Mouse (Mus musculus) ES-Bruce4 (cell line): Measurements from ENCODE around the gene Polr2h. TPM values are rescaled to one million over a fixed set of nuclear protein-coding genes. Genes with fewer than 3 reads are reported as not detected.

Experiments used
- H3K27ac ChIP-seq: 2 replicates; pipeline ENCODE4 v1.5.1; 2012; ENCODE audit warnings: low read length, inconsistent platforms; ENCODE audit not compliant: insufficient read depth
- H3K27me3 ChIP-seq: 2 replicates; pipeline ENCODE4 v1.6.1; 2012; ENCODE audit warnings: mild to moderate bottlenecking, low read length, inconsistent platforms; ENCODE audit not compliant: control insufficient read depth, poor library complexity, insufficient read depth, severe bottlenecking
- H3K36me3 ChIP-seq: 2 replicates; pipeline ENCODE4 v1.6.1; 2012; ENCODE audit warnings: inconsistent platforms, mild to moderate bottlenecking, low read length, moderate library complexity; ENCODE audit not compliant: control insufficient read depth, poor library complexity, insufficient read depth, severe bottlenecking
- H3K4me1 ChIP-seq: one replicate; pipeline ENCODE4 v1.8.1; 2011; ENCODE audit warnings: low read length; ENCODE audit not compliant: control insufficient read depth, insufficient read depth
- H3K4me3 ChIP-seq: 2 replicates; pipeline ENCODE4 v1.5.1; 2011; ENCODE audit warnings: low read depth, mild to moderate bottlenecking, low read length
- H3K9ac ChIP-seq: 2 replicates; pipeline ENCODE4 v1.6.1; 2012; ENCODE audit warnings: low read depth, mild to moderate bottlenecking, inconsistent platforms; ENCODE audit not compliant: poor library complexity, severe bottlenecking
- H3K9me3 ChIP-seq: replicated peaks from 2 replicates; pipeline ENCODE4 v1.6.1; 2012; ENCODE audit warnings: mild to moderate bottlenecking, low read length, inconsistent platforms; ENCODE audit not compliant: control insufficient read depth, poor library complexity, insufficient read depth, severe bottlenecking
- CTCF ChIP-seq: IDR thresholded peaks from one replicate; pipeline ENCODE4 v1.8.1; 2011; ENCODE audit warnings: low read depth, low read length
- EP300 ChIP-seq: IDR thresholded peaks from 2 replicates; pipeline ENCODE4 v1.6.1; 2011; ENCODE audit warnings: low read depth, low read length; ENCODE audit not compliant: insufficient read depth
- POLR2A ChIP-seq: IDR thresholded peaks from one replicate; pipeline ENCODE4 v1.8.1; 2011; ENCODE audit warnings: low read length; ENCODE audit not compliant: insufficient read depth
- polyA plus RNA-seq: library from polyadenylated mRNA; stranded (reverse); fragments of >200 nt; gene quantifications from 2 replicates; pipeline ENCODE4 v1.2.4, GENCODE M21; 2011; ENCODE audit warnings: low read depth; ENCODE audit not compliant: missing spikeins, insufficient read depth, insufficient read length

Polr2h gene
- polyA plus RNA-seq, 1 experiment, result 90.6 TPM

DNA sequence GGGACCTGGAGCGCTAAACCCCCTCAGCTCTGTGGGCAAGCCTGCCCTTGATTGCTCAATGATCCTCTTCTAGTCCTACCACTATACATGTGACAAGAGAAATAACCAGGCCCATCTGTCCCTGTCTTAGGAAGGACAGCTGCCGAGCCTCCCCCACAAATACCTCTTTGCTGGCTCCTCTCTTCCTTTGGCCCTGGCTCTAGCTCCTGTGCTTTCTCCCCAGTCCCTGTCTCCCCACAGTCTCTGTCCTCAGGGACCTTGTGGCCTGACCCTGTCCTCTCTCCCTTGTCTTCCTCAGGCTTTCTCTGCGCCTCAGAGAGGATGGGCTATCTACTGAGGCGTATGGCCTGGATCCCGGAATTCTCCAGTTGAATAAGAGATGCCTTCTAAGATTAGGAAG is 14.2 kb downstream of the Polr2h start:
- peaks cover 3% of the 10 kb centered on the region; the same call in 1 of the 2 replicates for H3K27me3 ChIP-seq

DNA sequence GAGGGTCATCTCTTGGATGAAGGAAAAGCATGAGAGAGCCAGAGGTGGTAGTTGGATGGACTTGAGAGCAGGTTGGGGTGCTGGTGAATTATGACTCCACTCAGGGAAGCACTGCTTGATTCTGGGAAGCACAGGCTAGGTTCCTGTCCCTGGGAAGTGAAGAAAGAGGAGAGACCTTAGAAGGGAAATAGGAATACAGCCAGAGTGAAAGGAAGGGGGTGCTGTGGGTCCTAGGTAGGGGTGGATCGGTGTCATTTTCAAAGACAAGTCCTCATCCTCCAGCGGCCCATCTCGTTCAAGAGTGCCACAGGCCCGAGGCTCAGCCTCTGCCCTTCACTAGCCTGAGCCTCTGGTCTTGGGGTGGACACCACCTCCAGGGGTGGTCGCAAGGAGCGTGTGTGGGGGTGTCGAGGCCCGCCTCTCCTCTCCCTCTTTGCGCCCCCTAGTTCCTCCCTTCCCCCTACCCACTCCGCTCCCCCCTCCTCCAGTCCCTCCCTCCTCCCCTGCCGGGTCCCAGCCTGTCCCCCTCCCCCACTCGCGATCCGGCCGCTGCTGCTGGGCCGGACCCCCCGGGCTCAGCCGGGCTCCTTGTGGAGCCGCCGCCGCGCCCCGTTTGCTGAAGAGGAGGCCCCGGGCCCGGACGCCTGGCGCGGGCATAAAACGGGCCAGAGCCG is 14.9 kb downstream of the Polr2h start:
- TF ChIP-seq CTCF (no peak), EP300 (no peak), POLR2A (no peak)
- peaks cover 3% of the 10 kb centered on the region; the same call in 1 of the 2 replicates for H3K27me3 ChIP-seq
- H3K27ac ChIP-seq, result no peak overlapping the region
- H3K9me3 ChIP-seq, result no peaks in the 10 kb centered on the region
- no peaks in the 10 kb centered on the region for H3K36me3 ChIP-seq
- H3K9ac ChIP-seq, result peak overlapping the region; percentile 84
- peak overlapping the region; percentile 45 for H3K4me3 ChIP-seq
- H3K4me1 ChIP-seq, result peaks cover 2% of the 10 kb centered on the region

More for the DNA sequence above, 14.2 kb downstream of the Polr2h start:
- TF ChIP-seq EP300 (no peak), CTCF (no peak), POLR2A (no peak)
- no peaks in the 10 kb centered on the region for H3K9me3 ChIP-seq
- H3K4me1 ChIP-seq, result peaks cover 2% of the 10 kb centered on the region
- H3K9ac ChIP-seq, result no peak overlapping the region
- no peak overlapping the region for H3K4me3 ChIP-seq
- no peak overlapping the region for H3K27ac ChIP-seq
- H3K36me3 ChIP-seq, result no peaks in the 10 kb centered on the region

DNA sequence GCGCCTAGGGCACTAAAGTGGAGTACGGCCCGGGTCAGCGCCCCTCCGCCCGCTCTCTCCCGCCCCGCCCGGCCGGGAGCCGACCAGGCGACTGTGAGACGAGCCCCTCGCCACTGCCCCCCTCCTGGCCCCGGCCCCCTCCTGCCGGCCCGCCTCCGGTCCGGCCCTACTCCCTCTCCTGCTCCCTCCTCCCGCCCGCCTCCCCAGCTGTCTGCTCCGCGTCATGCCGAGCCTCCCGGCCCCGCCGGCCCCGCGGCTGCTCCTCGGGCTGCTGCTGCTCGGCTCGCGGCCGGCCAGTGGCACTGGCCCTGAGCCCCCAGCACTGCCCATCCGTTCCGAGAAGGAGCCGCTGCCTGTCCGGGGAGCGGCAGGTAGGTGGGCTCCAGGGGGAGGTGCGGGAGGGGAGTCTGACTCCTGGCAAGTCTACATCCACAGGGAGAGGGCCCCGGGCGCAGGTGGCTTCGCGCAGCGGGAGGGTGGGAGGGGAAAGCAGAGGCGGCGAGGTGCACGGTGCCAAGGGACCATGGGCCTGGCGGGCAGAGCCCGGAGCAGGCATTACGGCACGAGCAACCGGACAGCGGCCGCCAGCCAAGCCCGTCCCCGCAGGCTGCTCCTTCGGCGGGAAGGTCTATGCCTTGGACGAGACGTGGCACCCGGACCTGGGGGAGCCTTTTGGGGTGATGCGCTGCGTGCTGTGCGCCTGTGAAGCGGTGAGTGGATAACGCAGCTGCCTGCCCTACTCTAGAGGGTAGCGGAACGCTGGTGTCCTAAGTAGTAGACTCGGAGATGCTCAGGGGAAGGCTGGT is 15.7 kb downstream of the Polr2h start, which contains the start of gene Chrd:
Chrd (plus strand) TSS at position 203 of the 806 bp plus-strand sequence.
- H3K27me3 ChIP-seq, result peaks cover 3% of the 10 kb centered on the region; the same call in 1 of the 2 replicates
- H3K4me3 ChIP-seq, result peak within 1 kb of the TSS; percentile 45
- H3K9ac ChIP-seq, result peak within 1 kb of the TSS; percentile 84
- no peak within 1 kb of the TSS for H3K27ac ChIP-seq
- H3K4me1 ChIP-seq, result peaks cover 2% of the 10 kb centered on the region
- H3K9me3 ChIP-seq, result no peaks in the 10 kb centered on the region
- H3K36me3 ChIP-seq, result no peaks in the 10 kb centered on the region
- TF ChIP-seq CTCF (no peak), EP300 (no peak), POLR2A (no peak)

DNA sequence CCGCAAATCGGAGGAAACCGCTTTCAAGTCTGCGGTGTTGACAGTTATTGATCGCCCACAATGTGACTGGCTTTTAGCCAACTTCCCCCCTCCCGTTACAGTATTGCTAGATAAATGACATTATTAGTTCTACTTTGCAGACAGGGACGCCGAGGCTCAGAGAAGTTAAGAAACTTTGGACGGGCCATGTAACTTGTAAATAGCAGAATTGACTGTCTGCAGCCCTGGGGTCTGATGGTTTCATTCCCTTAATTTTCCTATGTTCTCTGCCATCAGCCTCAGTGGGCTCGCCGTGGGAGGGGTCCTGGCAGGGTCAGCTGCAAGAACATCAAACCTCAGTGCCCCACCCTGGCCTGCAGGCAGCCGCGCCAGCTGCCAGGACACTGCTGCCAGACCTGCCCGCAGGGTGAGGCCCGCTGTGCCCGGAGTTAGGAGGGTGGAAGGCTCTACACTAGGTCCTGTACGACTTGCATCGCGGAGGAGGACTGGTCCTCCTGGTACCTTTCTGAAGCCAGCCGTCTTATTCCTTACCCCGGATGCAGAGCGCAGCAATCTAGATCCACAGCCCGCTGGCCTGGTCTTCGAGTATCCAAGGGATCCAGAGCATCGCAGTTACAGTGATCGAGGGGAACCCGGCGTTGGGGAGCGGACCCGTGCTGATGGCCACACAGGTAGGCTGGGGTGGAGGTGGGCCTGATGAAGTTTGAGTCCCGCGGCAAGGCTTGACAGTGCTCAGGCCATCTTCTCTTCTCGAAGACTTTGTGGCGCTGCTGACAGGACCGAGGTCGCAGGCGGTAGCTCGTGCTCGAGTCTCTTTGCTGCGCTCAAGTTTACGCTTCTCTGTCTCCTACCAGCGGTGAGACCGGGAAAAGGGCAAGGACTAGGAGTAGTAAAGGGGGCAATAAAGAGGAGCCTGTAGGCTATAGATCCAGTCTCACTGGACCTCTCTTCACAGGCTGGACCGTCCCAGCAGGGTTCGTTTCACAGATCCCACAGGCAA is 16.6 kb downstream of the Polr2h start, which contains the start of gene Thpo:
Thpo (minus strand) TSS at position 781 of the 1,000 bp plus-strand sequence.
- H3K4me1 ChIP-seq, result peaks cover 2% of the 10 kb centered on the region
- H3K36me3 ChIP-seq, result no peaks in the 10 kb centered on the region
- H3K9ac ChIP-seq, result peak within 1 kb of the TSS; percentile 84
- H3K9me3 ChIP-seq, result no peaks in the 10 kb centered on the region
- H3K27me3 ChIP-seq, result peaks cover 3% of the 10 kb centered on the region; the same call in 1 of the 2 replicates
- H3K4me3 ChIP-seq, result peak within 1 kb of the TSS; percentile 45
- H3K27ac ChIP-seq, result no peak within 1 kb of the TSS
- no peak for TF ChIP-seq POLR2A

DNA sequence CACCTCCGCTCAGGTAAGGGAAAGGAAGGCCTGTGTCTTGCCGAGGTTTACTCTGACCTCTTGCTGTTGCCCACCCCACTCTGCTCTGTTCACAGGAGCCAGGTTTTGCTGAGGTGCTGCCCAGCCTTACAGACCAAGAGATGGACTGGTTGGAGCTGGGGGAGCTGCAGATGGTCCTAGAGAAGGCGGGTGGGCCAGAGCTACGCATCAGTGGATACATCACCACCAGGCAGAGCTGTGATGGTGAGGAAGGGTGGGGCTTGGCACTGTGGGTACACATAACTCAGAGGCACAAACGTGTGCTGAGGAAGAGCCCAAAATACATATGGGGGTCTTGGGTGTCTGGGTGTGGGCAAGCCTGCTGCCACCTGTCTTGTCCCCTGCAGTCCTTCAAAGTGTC is 18.2 kb downstream of the Polr2h start:
- Histone ChIP-seq H3K27me3 (peaks cover 3% of the 10 kb centered on the region; the same call in 1 of the 2 replicates), H3K4me3 (no peak overlapping the region)

More for the DNA sequence above, 18.2 kb downstream of the Polr2h start:
- H3K4me1 ChIP-seq, result peaks cover 2% of the 10 kb centered on the region
- no peaks in the 10 kb centered on the region for H3K36me3 ChIP-seq
- TF ChIP-seq CTCF, result no peak
- no peak for TF ChIP-seq POLR2A
- TF ChIP-seq EP300, result no peak
- H3K27ac ChIP-seq, result no peak overlapping the region
- no peak overlapping the region for H3K9ac ChIP-seq
- H3K9me3 ChIP-seq, result no peaks in the 10 kb centered on the region
